Mouse (Mus musculus): ENCODE measurements around the gene Usp28. TPM values are rescaled to one million over a fixed set of nuclear protein-coding genes. Genes with fewer than 3 reads are reported as not detected.

The Usp28 gene
- polyA plus RNA-seq (2014; fragmentation: Illumina TruSeq; extraction: RNeasy Lipid Tissue Mini Kit (QIAGEN cat#74804); ENCODE audit: low read depth, low replicate concordance), result 5.4 TPM

GRCm38 (mm10) chr9:48984845-48985707 lies at the start of gene Usp28:
Gene Usp28, plus strand, starts transcription at chr9:48985375.

GRCm38 (mm10) chr9:48964587-48965040 lies 20.6 kb upstream of the Usp28 start, which contains the start of gene Htr3b:
Gene Htr3b, minus strand, starts transcription at chr9:48964990.

GRCm38 (mm10) chr9:49055333-49056205 lies 70.4 kb downstream of the Usp28 start, which contains the start of gene Zw10:
Gene Zw10, plus strand, starts transcription at chr9:49055613.

GRCm38 (mm10) chr9:49081107-49081506 lies 95.9 kb downstream of the Usp28 start, which contains the start of gene Tmprss5:
Gene Tmprss5, plus strand, starts transcription at chr9:49081260.

Other genes starting within 250 kb of the Usp28 start
- 19.8 TPM for gene Zbtb16, start 149.2 kb upstream of the Usp28 start, polyA plus RNA-seq (2014; fragmentation: Illumina TruSeq; extraction: RNeasy Lipid Tissue Mini Kit (QIAGEN cat#74804); ENCODE audit: low read depth, low replicate concordance)
- not detected for gene Htr3a, start 74.3 kb upstream of the Usp28 start, polyA plus RNA-seq (2014; fragmentation: Illumina TruSeq; extraction: RNeasy Lipid Tissue Mini Kit (QIAGEN cat#74804); ENCODE audit: low read depth, low replicate concordance)
- not detected for gene Htr3b, start 20.4 kb upstream of the Usp28 start, polyA plus RNA-seq (2014; fragmentation: Illumina TruSeq; extraction: RNeasy Lipid Tissue Mini Kit (QIAGEN cat#74804); ENCODE audit: low read depth, low replicate concordance)
- gene Zw10, start 70.2 kb downstream of the Usp28 start, polyA plus RNA-seq (2014; fragmentation: Illumina TruSeq; extraction: RNeasy Lipid Tissue Mini Kit (QIAGEN cat#74804); ENCODE audit: low read depth, low replicate concordance), result 14.4 TPM
- gene Tmprss5, start 95.9 kb downstream of the Usp28 start, polyA plus RNA-seq (2014; fragmentation: Illumina TruSeq; extraction: RNeasy Lipid Tissue Mini Kit (QIAGEN cat#74804); ENCODE audit: low read depth, low replicate concordance), result 0.30 TPM